Mouse (Mus musculus) layer of hippocampus, postnatal 25 days (tissue): ENCODE results near the gene Gm49336. TPM values are rescaled to one million over a fixed set of nuclear protein-coding genes. Genes with fewer than 3 reads are reported as not detected.

Experiments
- DNase-seq, 2 experiments: peaks; one replicate each; pipeline ENCODE4 v3.0.0; 2022; ENCODE audit warnings: mixed read lengths in 2 of 2, low spot score in 1 of 2; ENCODE audit errors: extremely low spot score in 1 of 2
- microRNA-seq, 2 experiments: library from miRNA; unstranded; fragments of <30 nt; microRNA quantifications; one replicate each; pipeline ENCODE4 v1.2.0; 2021
- total RNA-seq, 2 experiments: library from RNA; stranded (reverse); gene quantifications; 2 replicates each; pipeline ENCODE4 v1.2.3; 2021

Gm49336 gene
- total RNA-seq, 2 experiments from 2014 or later, result 66.7 to 71.0 TPM

- no peak for DNase-seq
Observed at GRCm38 (mm10) chr14:60170845-60171610, 80.3 kb downstream of the Gm49336 start.

- DNase-seq, result no peak
Observed at GRCm38 (mm10) chr14:60163367-60163766, 87.9 kb downstream of the Gm49336 start.

Small RNAs within 50 kb of the gene (microRNA-seq; reads per million reads assigned to microRNA genes)
- gene Mir719, result 0 reads per million in 2 experiments

Other genes with a start within 250 kb of the Gm49336 start
- 10 to 100 TPM; 40.5 to 45.1 TPM for gene Atp8a2, start 54.3 kb downstream of the Gm49336 start, total RNA-seq
- gene Nupl1, start 76 bp downstream of the Gm49336 start, total RNA-seq, result under 1 TPM in 1 of 2 experiments, not detected in 1; 0.12 TPM
- 100 to 1,000 TPM; 100 to 104 TPM for gene Mtmr6, start 13.7 kb upstream of the Gm49336 start, total RNA-seq
- gene Amer2, start 121.8 kb upstream of the Gm49336 start, total RNA-seq, result 10 to 100 TPM; 42.9 to 49.0 TPM